Mouse (Mus musculus): ENCODE measurements around the gene Ttc5.
"Not testable (repeated sequence)": the region's sequence is repeated elsewhere in the genome, so short reads cannot be mapped to it uniquely, and the experiment has no call there.

The Ttc5 gene

GRCm38 (mm10) chr14:50785251-50785637 lies at the start of gene Ttc5:
TSS of gene Ttc5 (minus strand) at chr14:50785519.
- DNase-seq (ENCODE audit: low read depth) = peak; percentile 72

GRCm38 (mm10) chr14:50834435-50834834 lies 49.1 kb upstream of the Ttc5 start:
- DNase-seq (ENCODE audit: low read depth) = no peak

GRCm38 (mm10) chr14:50833964-50834363 lies 48.6 kb upstream of the Ttc5 start:
- no peak for DNase-seq (ENCODE audit: low read depth)

- DNase-seq (ENCODE audit: low read depth) = no peak
Measured at GRCm38 (mm10) chr14:50829878-50830277, 44.6 kb upstream of the Ttc5 start.

GRCm38 (mm10) chr14:50826579-50826978 lies 41.3 kb upstream of the Ttc5 start:
- no peak for DNase-seq (ENCODE audit: low read depth)

- DNase-seq (ENCODE audit: low read depth) = no peak
Measured at GRCm38 (mm10) chr14:50824219-50824618, 38.9 kb upstream of the Ttc5 start.

DNA sequence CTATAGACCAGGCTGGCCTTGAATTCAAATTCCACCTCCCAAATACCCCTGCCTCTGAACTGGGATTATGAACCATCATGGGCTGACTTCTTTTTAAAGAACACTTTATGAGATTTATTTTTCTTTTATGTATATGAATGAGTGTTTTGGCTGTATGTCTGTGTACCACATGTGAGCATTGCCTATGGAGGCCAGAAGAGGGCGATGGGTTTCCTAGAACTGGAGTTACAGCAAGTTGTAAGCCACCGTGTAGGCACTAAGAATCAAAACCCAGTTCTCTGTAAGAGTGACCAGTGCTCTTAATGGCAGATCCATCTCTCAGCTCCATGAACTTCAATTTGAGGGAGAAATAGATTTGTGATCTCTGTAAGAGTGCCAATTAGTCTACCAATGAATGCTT lies 37.9 kb upstream of the Ttc5 start:
- no peak for DNase-seq (ENCODE audit: low read depth)

GRCm38 (mm10) chr14:50813060-50813459 lies 27.7 kb upstream of the Ttc5 start:
- no peak for DNase-seq (ENCODE audit: low read depth)

GRCm38 (mm10) chr14:50807487-50808072 lies 22.3 kb upstream of the Ttc5 start, which contains the start of the genes Ccnb1ip1 and Parp2:
TSS of gene Ccnb1ip1 (minus strand) at chr14:50807732.
TSS of gene Parp2 (plus strand) at chr14:50807841.
- peak; percentile 99 for DNase-seq (ENCODE audit: low read depth)

- not testable (repeated sequence) for DNase-seq (ENCODE audit: low read depth)
Measured at GRCm38 (mm10) chr14:50806469-50806868, 21.1 kb upstream of the Ttc5 start.

- DNase-seq (ENCODE audit: low read depth) = no peak
Measured at GRCm38 (mm10) chr14:50804683-50805082, 19.4 kb upstream of the Ttc5 start.

DNA sequence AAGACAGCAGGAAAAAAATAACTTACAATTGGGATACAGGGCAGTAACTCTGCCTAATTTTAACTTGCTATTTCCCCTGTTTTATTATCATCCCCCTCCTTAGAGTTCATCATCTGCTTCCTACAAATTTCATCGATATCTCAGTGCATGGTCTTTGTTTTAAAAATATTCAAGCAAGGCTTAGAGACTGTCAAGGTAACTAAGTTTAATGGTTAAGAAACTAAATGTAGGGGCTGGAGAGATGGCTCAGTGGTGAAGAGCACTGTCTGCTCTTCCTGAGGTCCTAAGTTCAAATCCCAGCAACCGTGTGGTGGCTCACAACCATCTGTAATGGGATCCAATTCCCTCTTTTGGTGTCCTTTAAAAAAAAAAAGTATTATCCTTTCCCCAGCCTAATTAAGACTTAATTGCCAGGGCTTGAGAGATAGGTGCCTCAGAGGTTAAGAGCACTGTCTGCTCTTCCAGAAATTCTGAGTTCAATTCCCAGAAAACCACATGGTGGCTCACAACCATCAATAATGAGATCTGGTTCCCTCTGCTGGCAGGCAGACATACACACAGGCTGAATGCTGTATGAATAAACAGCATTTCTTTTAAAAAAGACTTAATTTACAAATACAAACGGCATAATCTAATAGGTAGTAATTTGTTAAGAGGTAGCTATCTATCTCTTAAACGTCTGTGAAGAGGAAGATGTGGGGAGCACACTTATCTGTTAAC lies 17.7 kb upstream of the Ttc5 start:
- no peak for DNase-seq (ENCODE audit: low read depth)

DNA sequence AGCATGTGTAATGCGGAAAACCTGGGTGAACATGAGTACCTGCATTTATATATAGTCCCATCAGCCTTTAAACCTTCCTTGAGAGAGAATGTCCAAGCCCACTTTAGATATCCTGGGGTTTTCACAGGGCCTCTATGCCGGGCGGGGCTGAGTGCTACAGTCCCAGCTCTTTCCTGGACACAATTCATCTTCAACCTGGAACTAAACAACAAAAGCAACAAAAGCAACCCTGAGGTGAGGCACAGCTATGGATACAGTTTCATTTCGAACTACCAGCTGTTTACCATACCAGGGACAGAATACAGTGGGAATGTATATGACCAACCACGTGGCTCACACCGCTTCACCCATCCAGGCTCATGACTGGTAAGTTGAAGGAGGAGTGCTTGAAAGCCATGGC lies 17.1 kb upstream of the Ttc5 start:
- no peak for DNase-seq (ENCODE audit: low read depth)

- DNase-seq (ENCODE audit: low read depth) = no peak
Measured at GRCm38 (mm10) chr14:50799502-50800259, 14.4 kb upstream of the Ttc5 start.

DNA sequence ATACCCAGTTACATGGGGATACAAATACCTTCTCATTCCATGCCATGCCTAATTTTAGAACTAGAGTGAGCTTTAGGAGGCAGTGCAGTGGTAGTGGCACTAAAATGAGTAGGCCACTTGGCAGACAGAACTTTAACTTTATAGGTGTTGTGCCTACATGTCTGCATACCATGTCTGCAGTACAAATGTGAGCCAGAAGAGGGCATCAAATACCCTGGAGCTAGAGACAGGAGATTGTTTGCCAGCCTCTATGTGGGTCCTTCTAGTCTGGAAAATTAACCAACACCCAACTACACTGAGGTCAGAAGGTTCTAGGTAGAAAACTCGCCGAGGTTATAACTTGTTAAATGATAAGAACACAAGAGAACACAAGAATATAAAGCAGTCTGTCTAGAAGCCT lies 13.2 kb upstream of the Ttc5 start:
- DNase-seq (ENCODE audit: low read depth) = no peak

GRCm38 (mm10) chr14:50796464-50796863 lies 11.1 kb upstream of the Ttc5 start:
- no peak for DNase-seq (ENCODE audit: low read depth)

GRCm38 (mm10) chr14:50795965-50796364 lies 10.6 kb upstream of the Ttc5 start:
- no peak for DNase-seq (ENCODE audit: low read depth)

DNA sequence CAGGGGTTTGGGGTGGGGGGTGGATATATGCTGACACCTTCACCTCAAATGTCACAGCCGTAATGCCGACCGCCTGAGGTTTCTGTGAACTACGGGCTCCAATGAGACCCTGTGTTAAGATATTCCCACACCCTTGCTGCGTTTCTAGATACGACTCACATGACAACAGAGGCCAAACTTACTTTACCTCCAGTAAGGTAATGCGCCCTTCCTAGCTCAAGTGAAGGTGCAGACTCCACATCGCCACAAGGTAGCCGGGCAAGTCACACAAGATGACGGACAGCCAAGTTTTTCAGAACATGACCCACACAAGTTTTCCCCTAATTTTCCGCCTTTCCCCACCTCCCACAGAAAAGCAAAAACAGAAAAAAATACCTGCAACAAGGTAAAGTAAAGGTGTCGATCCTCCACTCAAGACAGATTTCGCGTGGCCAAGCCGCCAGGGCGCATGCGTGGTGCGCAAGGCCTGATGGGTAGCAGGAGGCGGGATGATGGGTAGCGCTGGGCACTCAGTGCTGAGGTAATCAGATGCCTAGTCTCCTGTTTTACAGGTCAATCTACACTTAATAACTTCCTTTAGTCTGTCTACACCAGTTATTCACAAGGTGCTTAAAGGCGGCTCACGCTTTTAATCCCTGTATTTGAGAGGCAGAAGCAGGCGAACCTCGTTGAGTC lies 10.1 kb upstream of the Ttc5 start:
- DNase-seq (ENCODE audit: low read depth) = no peak

DNA sequence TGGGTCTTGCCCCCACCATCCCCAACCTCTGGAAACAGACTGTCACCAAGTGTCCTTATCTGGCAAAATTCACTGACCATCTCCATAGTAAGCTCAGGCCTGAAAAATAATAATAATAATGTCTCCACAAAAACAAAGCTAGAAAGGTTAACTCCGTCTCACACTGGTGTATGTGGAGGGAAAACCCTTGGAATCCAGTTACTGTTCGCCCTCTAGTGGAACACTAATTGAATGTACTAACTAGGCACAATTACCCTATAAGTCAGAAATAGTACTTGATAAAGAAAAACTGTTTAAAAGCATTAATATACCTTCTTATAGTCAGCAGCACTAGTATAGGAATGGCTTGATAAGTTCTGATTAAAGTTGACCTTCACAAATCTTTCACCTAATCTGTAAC lies 2.8 kb upstream of the Ttc5 start:
- no peak for DNase-seq (ENCODE audit: low read depth)

DNA sequence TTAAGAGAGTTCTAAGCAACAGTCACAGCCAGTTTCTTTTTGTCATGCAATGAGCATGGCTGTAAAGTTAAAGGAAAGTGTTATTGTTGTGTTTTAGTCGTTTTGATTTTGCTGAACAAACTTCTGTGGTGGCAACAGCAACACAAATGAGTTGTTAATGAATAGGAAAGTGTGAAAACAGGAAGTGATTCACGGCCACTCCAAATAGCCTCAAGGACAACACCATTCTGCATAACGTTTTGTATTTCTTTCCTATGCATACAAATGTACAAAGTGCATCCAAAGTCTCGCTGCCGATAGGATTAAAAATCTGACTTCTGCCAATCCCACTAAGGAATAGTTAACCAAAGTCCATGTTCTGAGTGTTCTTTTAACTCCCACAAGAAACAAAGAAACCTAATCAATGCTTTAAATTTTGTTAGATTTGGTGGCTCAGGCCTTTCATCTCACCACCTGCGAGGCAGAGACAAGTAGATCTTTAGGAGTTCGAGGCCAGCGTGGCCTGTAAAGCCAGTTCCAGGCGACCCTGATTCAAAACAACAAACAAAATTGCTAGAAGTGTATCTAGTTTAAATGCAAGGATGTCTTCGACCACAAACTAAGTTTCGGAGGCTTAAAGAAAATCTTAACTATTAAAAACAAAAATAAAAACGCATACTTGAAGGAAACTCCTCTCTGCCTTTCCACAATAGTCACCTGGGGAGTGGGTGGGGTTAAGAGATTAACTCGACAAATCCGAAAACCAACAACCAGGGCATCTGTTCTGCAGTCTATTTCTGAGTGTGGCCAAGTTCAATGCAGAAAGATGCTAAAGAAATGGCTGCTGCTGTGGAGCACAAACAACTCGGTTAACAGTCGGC lies 698 bp downstream of the Ttc5 start:
- DNase-seq (ENCODE audit: low read depth) = no peak

- no peak for DNase-seq (ENCODE audit: low read depth)
Measured at GRCm38 (mm10) chr14:50782166-50782565, 3.2 kb downstream of the Ttc5 start.

DNA sequence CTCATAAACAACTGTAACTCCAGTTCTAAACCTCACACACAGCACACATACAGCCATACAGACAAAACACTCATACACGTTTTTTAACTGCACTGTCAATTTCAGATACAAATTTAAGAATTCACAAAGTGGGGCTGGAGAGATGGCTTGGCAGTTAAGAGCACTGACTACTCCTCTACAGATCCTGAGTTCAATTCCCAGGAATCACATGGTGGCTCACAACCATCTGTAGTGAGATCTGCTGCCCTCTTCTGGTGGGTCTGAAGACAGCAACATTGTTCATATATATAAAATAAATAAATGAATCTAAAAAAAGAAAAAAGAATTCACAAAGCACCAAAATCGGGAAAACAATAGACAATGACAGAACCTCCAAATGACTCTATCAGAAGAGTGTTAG lies 14.0 kb downstream of the Ttc5 start:
- DNase-seq (ENCODE audit: low read depth) = no peak

All from fibroblast of lung, adult 2 months (primary cell).